Mouse (Mus musculus): ENCODE measurements around the gene Eif4e3.

DNA sequence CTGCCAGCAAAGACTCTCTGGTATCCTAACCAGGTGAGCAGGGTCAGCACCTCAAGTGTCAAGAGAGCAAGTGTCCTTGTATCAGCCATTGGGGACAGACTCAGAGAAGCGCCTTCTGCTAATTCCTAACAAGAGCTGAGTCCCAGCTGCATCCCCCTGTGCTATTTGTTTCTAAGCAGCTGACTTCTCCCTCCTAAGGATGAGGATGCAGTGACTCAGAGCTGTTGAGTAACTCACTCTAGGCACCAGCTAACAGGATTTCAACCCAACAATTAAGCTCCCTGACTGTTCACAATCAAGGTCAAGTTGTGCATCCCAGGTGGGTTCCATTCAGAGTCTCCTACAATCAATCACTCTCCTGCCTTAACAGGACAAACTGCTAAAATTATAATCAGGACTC is 49.2 kb downstream of the Eif4e3 start:
- no peak for TF ChIP-seq TAL1 (IDR thresholded peaks at IDR 0.05; ENCODE audit: low read length)
- no peak for TF ChIP-seq GATA1 (IDR thresholded peaks at IDR 0.05; ENCODE audit: low read length)
